Mouse (Mus musculus): ENCODE results near the gene Nudt4. TPM values are rescaled to one million over a fixed set of nuclear protein-coding genes. Genes with fewer than 3 reads are reported as not detected.

Nudt4 gene
- total RNA-seq (2021) = 100 to 1,000 TPM; 140 to 145 TPM
- long read RNA-seq, experiment 1, transcript Nudt4-201 (5 exons, 3,210 nt) = major isoform, 131 of 194 reads
- long read RNA-seq, experiment 1, partial matches to known transcripts = 18 of 194 reads
- long read RNA-seq, experiment 1, other reads (novel, unspliced or antisense) = 45 of 194 reads
- long read RNA-seq, experiment 2, transcript Nudt4-201 (5 exons, 3,210 nt) = major isoform, 82 of 131 reads
- long read RNA-seq, experiment 2, partial matches to known transcripts = 2 of 131 reads
- long read RNA-seq, experiment 2, other reads (novel, unspliced or antisense) = 47 of 131 reads

DNA sequence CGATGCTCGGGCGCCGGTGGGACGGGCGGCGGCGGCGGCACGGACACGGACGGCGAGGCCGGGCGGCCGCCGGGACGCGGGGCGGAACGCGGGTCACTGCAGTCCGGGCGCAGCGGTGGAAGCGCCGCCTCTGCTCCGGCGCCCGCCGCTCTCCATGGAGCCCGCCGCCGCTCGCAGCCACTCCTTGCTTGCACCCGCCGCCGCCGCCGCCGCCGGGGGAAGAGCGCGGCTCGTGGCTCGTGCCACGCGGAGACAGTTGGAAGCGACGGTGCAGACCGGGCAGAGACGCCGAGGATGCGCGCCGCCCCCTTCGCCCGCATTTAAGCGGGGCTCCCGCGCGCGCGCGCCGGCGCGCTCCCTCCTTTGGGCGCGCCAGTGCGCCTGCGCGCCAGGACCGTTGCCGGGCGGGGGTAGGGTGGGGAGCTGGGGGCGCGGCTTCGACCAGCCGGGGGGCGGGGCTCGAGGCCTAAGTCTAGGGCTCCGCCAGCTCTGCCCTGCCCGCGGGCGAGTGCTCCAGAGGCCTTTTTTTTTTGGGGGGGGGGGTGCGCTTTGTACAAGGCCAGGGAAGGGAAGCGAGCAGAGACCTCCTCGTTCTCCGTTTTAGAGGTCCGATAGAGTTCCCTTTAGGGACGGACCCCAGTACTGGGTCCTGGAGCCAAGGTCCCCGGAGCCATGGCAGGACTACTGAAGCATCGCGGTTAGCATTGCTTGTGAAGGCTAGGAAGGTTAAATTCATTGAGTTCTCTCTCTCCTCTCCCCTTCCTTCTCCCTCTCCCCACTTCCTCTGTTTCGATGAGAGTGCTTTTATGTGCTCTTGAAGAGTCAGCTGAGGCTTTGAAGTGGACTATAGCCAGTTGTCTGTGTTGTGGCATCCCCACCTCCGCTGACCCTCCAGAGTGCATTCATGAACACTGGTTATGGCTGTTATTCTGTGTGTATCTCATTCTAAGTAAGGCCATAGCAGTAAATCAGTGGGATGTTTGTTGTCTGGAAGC lies at the start of gene Nudt4:
Gene Nudt4, minus strand, starts transcription at position 296 of the 995 bp plus-strand sequence.
- peak; percentile 78 to 89 for DNase-seq (ENCODE audit: low spot score in 2 of 2)

DNA sequence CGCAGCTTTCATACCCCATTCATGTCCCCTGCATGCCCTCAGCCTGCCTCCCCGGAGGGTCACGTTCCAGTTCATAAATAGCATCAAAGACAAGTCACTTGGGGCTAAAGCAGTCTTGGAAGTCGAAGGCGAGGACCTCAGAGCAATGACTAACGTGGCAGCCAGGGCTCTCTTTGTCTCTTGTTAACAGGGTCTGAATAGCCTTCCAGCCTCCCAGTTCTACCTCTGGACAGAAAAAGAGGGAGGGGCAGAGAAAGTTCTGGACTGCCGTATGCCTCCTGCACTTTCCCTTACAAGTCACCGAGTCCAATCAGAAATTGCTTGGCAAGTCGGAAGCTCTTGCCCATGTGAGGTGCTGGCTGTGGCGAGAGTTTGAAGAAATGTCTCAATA lies 47.4 kb upstream of the Nudt4 start:
- DNase-seq (ENCODE audit: low spot score in 2 of 2) = no peak

GRCm38 (mm10) chr10:95610666-95611330 lies 46.9 kb upstream of the Nudt4 start:
- DNase-seq (ENCODE audit: low spot score in 2 of 2) = peak; percentile 19

GRCm38 (mm10) chr10:95604979-95605613 lies 41.1 kb upstream of the Nudt4 start:
- peak in 1 of 2 experiments; percentile 36 for DNase-seq (ENCODE audit: low spot score in 2 of 2)

DNA sequence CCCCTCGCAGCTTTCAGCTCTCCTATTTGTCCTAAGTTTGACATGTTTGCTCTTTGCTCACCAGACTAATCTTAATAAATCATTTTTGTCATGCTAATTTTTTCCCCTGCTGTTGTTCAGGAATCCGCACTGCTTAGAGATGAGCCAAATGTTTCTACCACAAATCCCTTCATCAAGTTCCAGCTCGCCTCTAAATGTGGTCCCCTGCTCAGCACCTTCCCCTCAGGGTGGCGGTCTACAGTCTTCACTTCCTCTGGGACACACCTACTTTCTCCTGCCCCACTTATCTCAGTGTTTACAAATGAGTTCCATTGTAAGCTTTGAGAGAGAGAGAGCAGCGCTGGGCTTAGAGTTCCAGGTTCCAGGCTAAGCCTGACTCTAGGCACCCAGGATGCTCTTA lies 36.6 kb upstream of the Nudt4 start:
- no peak for DNase-seq (ENCODE audit: low spot score in 2 of 2)

- no peak for DNase-seq (ENCODE audit: low spot score in 2 of 2)
Measured at GRCm38 (mm10) chr10:95599740-95600139, 35.8 kb upstream of the Nudt4 start.

GRCm38 (mm10) chr10:95598056-95598587 lies 34.2 kb upstream of the Nudt4 start:
- no peak for DNase-seq (ENCODE audit: low spot score in 2 of 2)

GRCm38 (mm10) chr10:95595852-95596639 lies 32.1 kb upstream of the Nudt4 start:
- DNase-seq (ENCODE audit: low spot score in 2 of 2) = no peak

DNA sequence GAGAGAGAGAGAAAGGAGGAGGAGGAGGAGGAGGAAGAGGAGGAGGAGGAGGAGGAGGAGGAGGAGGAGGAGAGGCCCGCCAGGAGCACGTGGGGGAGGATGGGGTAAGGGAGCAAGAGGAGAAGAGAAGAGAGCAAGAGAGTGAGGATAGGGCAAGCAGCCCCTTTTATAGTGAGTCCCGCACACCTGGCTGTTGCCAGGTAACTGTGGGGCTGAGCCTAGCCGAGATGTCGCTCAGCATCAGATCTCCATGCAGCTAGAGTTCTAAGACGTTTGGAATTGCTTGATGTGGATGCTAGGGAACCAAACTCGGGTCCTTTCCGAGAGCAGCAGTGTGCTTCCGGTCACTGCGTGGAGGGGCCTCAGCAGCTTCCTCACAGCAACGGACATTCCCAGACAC lies 30.5 kb upstream of the Nudt4 start:
- no peak for DNase-seq (ENCODE audit: low spot score in 2 of 2)

DNA sequence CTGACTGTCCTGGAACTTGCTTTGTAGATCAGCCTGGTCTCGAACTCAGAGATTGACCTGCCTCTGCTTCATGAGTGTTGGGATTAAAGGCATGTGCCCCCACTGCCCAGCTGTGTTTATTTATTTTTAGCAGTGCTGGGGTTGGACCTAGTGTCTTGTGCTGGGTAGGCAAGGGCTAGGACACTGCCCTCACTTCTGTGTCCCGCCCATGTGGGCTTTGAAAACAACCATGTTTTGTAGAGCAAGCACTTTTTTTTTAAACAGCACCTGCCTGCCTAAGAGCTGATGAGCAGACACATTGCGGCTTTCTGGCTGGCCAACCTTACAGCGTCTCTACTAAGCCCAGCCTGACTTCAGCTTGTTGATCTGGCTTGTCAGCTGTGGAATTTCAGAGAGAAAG lies 27.3 kb upstream of the Nudt4 start:
- DNase-seq (ENCODE audit: low spot score in 2 of 2) = no peak

GRCm38 (mm10) chr10:95590196-95590595 lies 26.2 kb upstream of the Nudt4 start:
- DNase-seq (ENCODE audit: low spot score in 2 of 2) = no peak

- no peak for DNase-seq (ENCODE audit: low spot score in 2 of 2)
Measured at GRCm38 (mm10) chr10:95589196-95589595, 25.2 kb upstream of the Nudt4 start.

DNA sequence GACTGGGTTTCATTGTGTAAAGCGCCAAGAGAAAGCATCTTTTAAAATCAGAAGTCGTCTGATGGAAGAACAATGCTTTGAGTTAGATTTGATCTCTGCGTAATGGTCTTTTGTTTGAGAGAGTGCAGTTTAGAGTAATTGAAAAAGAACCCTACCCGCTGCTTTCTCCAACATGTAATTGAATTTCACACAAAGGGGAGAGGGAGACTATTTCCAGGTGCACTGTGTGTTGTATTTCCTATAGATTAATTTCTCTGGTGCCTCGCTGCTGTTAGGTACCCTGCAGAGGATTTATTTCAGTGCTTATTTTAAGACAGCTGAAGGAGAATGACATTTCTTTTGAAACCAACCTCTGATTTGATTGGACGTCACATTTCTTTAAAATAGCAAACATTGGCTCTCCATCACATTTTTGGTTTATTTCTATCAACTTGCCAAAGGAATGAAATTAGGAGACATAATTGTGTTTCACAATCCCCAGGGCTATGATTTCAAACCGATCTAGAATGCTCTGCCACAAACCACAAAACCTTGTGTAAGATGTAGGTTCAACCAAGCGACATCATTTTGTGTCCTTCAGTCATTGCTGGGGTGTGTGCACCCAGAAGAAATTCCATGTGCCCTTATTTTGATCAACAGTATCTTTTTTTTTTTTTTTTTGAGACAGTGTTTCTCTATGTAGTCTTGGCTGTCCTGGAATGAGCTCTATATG lies 23.7 kb upstream of the Nudt4 start:
- no peak for DNase-seq (ENCODE audit: low spot score in 2 of 2)

- no peak for DNase-seq (ENCODE audit: low spot score in 2 of 2)
Measured at GRCm38 (mm10) chr10:95585554-95585953, 21.6 kb upstream of the Nudt4 start.

- no peak for DNase-seq (ENCODE audit: low spot score in 2 of 2)
Measured at GRCm38 (mm10) chr10:95577567-95577950, 13.6 kb upstream of the Nudt4 start.

DNA sequence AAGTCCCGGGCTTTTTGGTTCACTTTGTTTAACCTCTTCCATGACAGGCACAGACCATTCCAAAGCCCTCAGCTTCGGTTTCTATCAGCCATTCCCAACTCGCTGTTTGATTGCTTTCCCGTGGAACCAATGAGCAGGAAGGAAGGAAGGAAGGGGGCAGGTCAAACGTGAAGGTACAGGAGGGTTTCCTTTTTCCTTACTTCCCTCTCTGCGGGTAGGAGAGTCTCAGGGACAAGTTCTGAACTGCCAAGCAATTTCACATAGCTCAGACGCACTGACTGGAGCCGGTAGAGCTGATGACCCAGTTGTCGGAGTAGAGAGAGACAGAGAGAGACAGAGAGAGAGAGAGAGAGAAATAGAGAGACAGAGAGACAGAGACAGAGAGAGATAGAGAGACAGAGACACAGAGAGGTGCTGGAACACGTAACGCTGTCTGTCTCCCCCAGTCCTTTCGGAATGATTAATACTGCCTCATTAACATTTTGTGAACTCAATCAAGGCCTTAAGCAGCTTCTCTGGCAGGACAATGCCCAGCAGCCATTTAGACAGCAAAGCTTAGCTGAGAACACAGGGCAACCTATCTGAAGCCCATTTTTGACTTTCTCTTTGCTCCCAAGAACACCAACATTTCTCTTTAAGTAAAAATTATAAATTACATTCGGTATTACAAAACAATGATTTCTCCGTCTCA lies 13.1 kb upstream of the Nudt4 start:
- DNase-seq (ENCODE audit: low spot score in 2 of 2) = no peak

- DNase-seq (ENCODE audit: low spot score in 2 of 2) = no peak
Measured at GRCm38 (mm10) chr10:95575839-95576380, 12.0 kb upstream of the Nudt4 start.

GRCm38 (mm10) chr10:95574994-95575393 lies 11.0 kb upstream of the Nudt4 start:
- no peak for DNase-seq (ENCODE audit: low spot score in 2 of 2)

GRCm38 (mm10) chr10:95569441-95569840 lies 5.5 kb upstream of the Nudt4 start:
- DNase-seq (ENCODE audit: low spot score in 2 of 2) = no peak
